Comparison of ENCODE assay signal across 20 mouse cellular contexts in the genomic region with DNA sequence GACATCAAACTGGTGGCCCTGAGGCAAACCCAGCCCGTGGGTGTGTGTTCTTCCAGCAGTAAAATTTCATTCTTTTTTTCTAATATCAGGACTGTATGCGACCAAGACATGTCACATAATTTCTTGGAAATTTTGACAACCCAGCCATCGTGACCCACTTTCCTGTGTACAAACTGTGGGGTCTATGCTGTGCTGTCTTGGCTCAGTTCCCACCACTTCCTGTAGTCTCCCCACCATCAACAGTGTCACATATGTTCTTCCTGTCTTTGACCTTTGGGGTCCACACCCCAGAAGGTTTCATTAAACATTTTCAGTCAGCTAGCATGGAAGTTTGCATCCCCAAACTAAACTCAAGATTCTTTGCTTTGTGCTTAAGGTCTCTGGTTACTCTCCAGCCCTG. TPM values are rescaled to one million over a fixed set of nuclear protein-coding genes. Genes with fewer than 3 reads are reported as not detected.
"Had no signal": no experiment of that assay in that cellular context is flagged by ENCODE, and none has a peak within 500 bp of the region (broad histone marks: within the 10 kb centered on the region; RNA-seq: fewer than 3 reads in every experiment).

No protein-coding gene starts in this region.

- H3K9me3 ChIP-seq: liver, embryonic 13.5 days; lung, embryonic 15.5 days; midbrain, embryonic 12.5 days; neural tube, embryonic 13.5 days had no signal

- H3K36me3 ChIP-seq: liver, embryonic 13.5 days; lung, embryonic 15.5 days; midbrain, embryonic 12.5 days; neural tube, embryonic 13.5 days had no signal

- H3K27ac ChIP-seq: kidney, postnatal 0 days; left cerebral cortex, adult 2 months; liver, embryonic 13.5 days; lung, embryonic 15.5 days; midbrain, embryonic 12.5 days; neural tube, embryonic 13.5 days had no signal

- H3K9ac ChIP-seq: liver, embryonic 13.5 days; lung, embryonic 15.5 days; midbrain, embryonic 12.5 days; neural tube, embryonic 13.5 days had no signal

- H3K27me3 ChIP-seq: liver, embryonic 13.5 days; lung, embryonic 15.5 days; midbrain, embryonic 12.5 days; neural tube, embryonic 13.5 days had no signal

- DNase-seq: kidney, adult 2 months; kidney, postnatal 36 days; layer of hippocampus, postnatal 36 days; liver, embryonic 13.5 days; lung, postnatal 10 days; lung, postnatal 36 days; retina, postnatal 1 day; right cerebral cortex, postnatal 25 days had no signal

- H3K4me1 ChIP-seq: liver, embryonic 13.5 days had no signal

- H3K4me3 ChIP-seq: left cerebral cortex, adult 2 months; liver, embryonic 13.5 days; lung, embryonic 15.5 days; midbrain, embryonic 12.5 days; myocyte; neural tube, embryonic 13.5 days had no signal

- H3K4me2 ChIP-seq: liver, embryonic 13.5 days; lung, embryonic 15.5 days; midbrain, embryonic 12.5 days; neural tube, embryonic 13.5 days had no signal

- ATAC-seq: inflammation-experienced regulatory T-cells, adult 6 months; intestine, embryonic 16.5 days; midbrain, embryonic 16.5 days had no signal

RNA-seq across cellular contexts. Expression of gene Iyd, which starts 28.6 kb away (rescaled TPM):
- polyA plus RNA-seq: inflammation-experienced regulatory T-cells, adult 6 months; limb, embryonic 11.5 days; myocyte; spleen, adult 2 months; testis, adult 2 months had no signal
